Mouse (Mus musculus) liver, adult 2 months (tissue): ENCODE data around the gene Evc2. TPM values are rescaled to one million over a fixed set of nuclear protein-coding genes. Genes with fewer than 3 reads are reported as not detected.

Source experiments
- DNase-seq: peaks from one replicate; pipeline ENCODE4 v3.0.0-alpha.2; 2011; ENCODE audit warnings: low read depth, low spot score; ENCODE audit errors: extremely low read depth
- H3K27ac ChIP-seq: fragments of 200-500 bp; replicated peaks from 2 replicates; pipeline ENCODE4 v1.5.1; 2012; ENCODE audit warnings: low read depth, mild to moderate bottlenecking, control low read depth, inconsistent platforms, low read length; ENCODE audit not compliant: insufficient read depth
- H3K27me3 ChIP-seq: fragments of 200-500 bp; 2 replicates; pipeline ENCODE4 v1.6.1; 2012; ENCODE audit warnings: mild to moderate bottlenecking, moderate library complexity, low read length, inconsistent platforms; ENCODE audit not compliant: control insufficient read depth, insufficient read depth
- H3K36me3 ChIP-seq: fragments of 200-500 bp; 2 replicates; pipeline ENCODE4 v1.6.1; 2012; ENCODE audit warnings: low read length, inconsistent platforms; ENCODE audit not compliant: control insufficient read depth, insufficient read depth
- H3K4me1 ChIP-seq: fragments of 200-500 bp; 2 replicates; pipeline ENCODE4 v1.6.1; 2011; ENCODE audit warnings: low read length; ENCODE audit not compliant: control insufficient read depth, insufficient read depth
- H3K4me3 ChIP-seq: fragments of 200-500 bp; 2 replicates; pipeline ENCODE4 v1.5.1; 2011; ENCODE audit warnings: low read depth, mild to moderate bottlenecking, control low read depth, low read length, moderate library complexity; ENCODE audit not compliant: insufficient read depth
- H3K79me2 ChIP-seq: fragments of 200-500 bp; 2 replicates; pipeline ENCODE4 v1.6.1; 2012; ENCODE audit warnings: inconsistent platforms, mild to moderate bottlenecking, low read length, moderate library complexity; ENCODE audit not compliant: control insufficient read depth, insufficient read depth
- H3K9ac ChIP-seq: fragments of 200-500 bp; 2 replicates; pipeline ENCODE4 v1.6.1; 2012; ENCODE audit warnings: low read depth, mild to moderate bottlenecking, control low read depth, inconsistent platforms, low read length
- CTCF ChIP-seq: fragments of 200-500 bp; IDR thresholded peaks from 2 replicates; pipeline ENCODE4 v1.5.1; 2011; ENCODE audit warnings: low read depth, low read length, control low read depth
- POLR2A ChIP-seq: fragments of 200-500 bp; IDR thresholded peaks from 2 replicates; pipeline ENCODE4 v1.6.1; 2011; ENCODE audit warnings: low read length, control low read depth; ENCODE audit not compliant: insufficient read depth; ENCODE audit errors: extremely low read depth
- WGBS: fragments of 180-500 bp; shearing (Covaris S2); methylation state at CpG from one replicate; pipeline ENCODE4 v1.1.7; 2018; 5-methylcytosine and 5-hydroxymethylcytosine counted together
- polyA plus RNA-seq: library from polyadenylated mRNA; depleted of rRNA; stranded (reverse); fragments of >200 nt; gene quantifications from 2 replicates; pipeline ENCODE4 v1.2.3, GENCODE M21; 2012
- total RNA-seq: library from RNA; depleted of rRNA; stranded (reverse); fragments of >200 nt; gene quantifications from 2 replicates; pipeline ENCODE4 v1.2.3, GENCODE M21; 2014

The Evc2 gene
- total and polyA plus RNA-seq, 2 experiments, result 1.7 to 5.1 TPM

DNA sequence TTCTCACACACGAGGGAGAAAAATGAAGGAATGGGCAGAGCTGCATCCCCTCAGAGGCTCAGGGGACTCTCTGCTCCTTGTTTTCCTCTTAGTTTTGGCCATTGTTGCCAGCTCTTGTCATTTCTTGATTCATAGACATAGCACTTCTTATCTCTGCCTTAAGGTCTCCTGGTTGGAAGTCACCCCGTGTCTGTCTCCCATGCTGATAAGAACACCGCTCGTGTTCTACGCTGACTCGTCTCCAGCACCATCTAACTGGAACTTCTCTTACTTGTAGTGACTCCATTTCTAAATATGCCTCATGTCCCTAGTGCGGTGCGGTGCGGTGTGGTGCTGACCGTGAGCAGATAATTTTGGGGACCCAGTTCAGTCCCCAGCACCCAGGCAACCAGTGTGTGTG is 52.6 kb downstream of the Evc2 start:
- H3K36me3 ChIP-seq, result no peaks in the 10 kb centered on the region
- H3K4me1 ChIP-seq, result no peaks in the 10 kb centered on the region
- no peak overlapping the region for H3K27ac ChIP-seq
- WGBS, result 87% methylated on average over 10 of the region's 10 CpGs
- H3K4me3 ChIP-seq, result no peak overlapping the region
- no peak for TF ChIP-seq POLR2A
- no peak for TF ChIP-seq CTCF
- H3K79me2 ChIP-seq, result no peaks in the 10 kb centered on the region
- no peak overlapping the region for H3K9ac ChIP-seq
- no peaks in the 10 kb centered on the region for H3K27me3 ChIP-seq
- DNase-seq, result no peak

DNA sequence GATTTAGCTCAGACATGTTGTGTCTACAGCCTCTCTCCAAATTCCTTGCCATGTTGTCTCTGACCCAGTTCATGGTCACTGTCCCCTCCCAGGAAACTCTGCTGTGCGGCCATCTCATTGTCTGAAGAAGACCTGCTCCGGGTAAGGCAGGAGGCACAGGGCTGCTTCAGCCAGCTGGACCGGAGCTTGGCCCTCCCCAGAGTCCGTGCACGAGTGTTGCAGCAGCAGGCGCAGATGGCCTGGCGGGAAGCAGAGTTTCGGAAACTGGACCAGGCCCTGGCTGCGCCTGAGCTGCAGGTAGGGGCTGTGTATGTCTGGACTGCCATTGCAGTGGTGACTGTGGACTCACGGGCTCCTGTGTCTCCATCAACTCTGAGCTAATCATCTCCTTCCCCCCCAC is 53.6 kb downstream of the Evc2 start:
- H3K9ac ChIP-seq, result no peak overlapping the region
- no peak for DNase-seq
- no peaks in the 10 kb centered on the region for H3K4me1 ChIP-seq
- TF ChIP-seq CTCF (no peak), POLR2A (no peak)
- WGBS, result 89% methylated on average over 10 of the region's 10 CpGs
- no peaks in the 10 kb centered on the region for H3K79me2 ChIP-seq
- no peak overlapping the region for H3K27ac ChIP-seq
- H3K27me3 ChIP-seq, result no peaks in the 10 kb centered on the region
- no peaks in the 10 kb centered on the region for H3K36me3 ChIP-seq
- no peak overlapping the region for H3K4me3 ChIP-seq

DNA sequence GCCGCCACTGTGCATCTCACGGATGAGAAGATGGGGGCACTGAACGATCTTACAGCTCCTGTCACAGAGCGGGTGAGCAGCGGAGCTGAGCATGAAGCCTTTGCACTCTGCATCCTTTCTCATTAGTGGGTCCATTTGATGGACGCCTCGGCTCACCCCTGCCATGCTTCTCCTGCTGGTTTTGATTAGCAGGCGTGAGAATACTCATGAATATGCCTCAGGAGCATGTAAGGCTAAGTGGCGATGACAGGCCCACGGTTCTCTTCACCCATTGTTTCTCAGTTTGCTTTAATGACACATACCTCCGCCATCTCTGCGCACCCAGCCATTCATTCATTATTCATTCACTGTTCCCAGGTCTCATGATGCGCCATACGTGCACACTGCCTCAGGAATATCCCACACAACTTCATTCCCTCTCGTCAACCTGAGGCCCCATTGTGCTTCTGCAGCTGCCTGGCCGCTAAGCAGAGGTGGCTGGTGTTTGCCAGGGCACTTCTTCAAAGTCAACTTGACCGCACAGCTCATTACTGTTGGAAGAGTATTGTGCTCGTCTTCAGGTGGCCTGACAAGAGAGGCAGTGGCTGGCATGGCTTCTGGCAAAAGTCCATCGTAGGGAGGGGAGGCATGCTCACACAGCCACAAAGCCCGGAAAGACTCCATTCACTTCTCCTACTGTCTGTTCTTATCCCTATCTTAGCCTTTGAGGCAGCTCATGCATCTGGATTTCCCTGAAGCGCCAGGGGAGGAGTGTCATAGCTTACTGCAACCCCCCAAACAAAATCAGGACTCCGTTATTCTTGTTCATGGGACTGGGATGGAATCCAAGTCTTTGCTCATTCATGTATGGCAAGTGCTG is 57.1 kb downstream of the Evc2 start:
- H3K27me3 ChIP-seq, result no peaks in the 10 kb centered on the region
- 91% methylated on average over 22 of the region's 22 CpGs for whole genome bisulfite sequencing
- no peak overlapping the region for H3K9ac ChIP-seq
- H3K4me3 ChIP-seq, result no peak overlapping the region
- H3K36me3 ChIP-seq, result no peaks in the 10 kb centered on the region
- no peaks in the 10 kb centered on the region for H3K79me2 ChIP-seq
- TF ChIP-seq POLR2A (no peak), CTCF (no peak)
- no peak for DNase-seq
- H3K4me1 ChIP-seq, result no peaks in the 10 kb centered on the region
- H3K27ac ChIP-seq, result no peak overlapping the region

DNA sequence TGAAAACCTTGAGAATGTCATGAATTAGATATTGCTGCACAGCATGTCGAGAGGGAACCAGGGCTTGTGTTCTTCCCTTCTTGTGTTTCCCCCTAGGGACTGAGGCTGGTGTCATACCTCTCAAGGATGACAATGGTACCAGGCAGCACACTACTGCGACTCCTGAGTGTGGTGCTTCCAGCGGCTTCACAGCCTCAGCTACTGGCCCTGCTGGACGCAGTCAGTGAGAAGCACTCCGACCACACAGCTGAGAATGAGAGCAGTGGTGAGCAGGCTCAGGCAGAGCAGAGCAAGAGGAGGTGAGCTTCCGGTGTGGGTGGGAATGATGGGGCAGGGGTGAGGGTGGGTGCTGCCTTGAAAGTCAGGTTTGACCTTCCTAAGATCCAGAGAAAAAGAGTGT is 80.7 kb downstream of the Evc2 start:
- Histone ChIP-seq H3K4me1 (no peaks in the 10 kb centered on the region), H3K27ac (no peak overlapping the region), H3K27me3 (no peaks in the 10 kb centered on the region), H3K4me3 (no peak overlapping the region), H3K36me3 (no peaks in the 10 kb centered on the region), H3K79me2 (no peaks in the 10 kb centered on the region), H3K9ac (no peak overlapping the region)
- no peak for DNase-seq
- 84% methylated on average over 6 of the region's 6 CpGs for WGBS
- TF ChIP-seq POLR2A (no peak), CTCF (no peak)

DNA sequence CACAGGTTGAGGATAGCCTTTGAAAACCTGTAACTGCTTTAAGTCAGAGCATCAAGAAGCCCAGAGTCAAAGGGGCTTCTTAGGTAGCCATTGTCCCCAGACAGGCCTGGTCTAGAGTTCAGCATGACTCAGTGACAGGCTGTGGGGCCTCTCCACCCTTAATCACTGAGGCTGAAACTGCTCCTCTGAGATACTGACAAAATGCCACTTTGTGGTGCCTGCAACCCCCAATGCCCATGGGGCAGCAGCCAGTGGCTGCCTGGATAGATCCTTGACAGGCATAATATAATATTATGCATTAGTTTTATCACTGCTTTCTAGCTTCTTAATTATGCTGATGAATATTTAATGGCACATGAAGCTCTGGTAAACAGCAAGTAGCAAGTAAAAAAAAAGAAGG is 88.9 kb downstream of the Evc2 start:
- H3K4me3 ChIP-seq, result no peak overlapping the region
- no peak for TF ChIP-seq CTCF
- no peak for TF ChIP-seq POLR2A

DNA sequence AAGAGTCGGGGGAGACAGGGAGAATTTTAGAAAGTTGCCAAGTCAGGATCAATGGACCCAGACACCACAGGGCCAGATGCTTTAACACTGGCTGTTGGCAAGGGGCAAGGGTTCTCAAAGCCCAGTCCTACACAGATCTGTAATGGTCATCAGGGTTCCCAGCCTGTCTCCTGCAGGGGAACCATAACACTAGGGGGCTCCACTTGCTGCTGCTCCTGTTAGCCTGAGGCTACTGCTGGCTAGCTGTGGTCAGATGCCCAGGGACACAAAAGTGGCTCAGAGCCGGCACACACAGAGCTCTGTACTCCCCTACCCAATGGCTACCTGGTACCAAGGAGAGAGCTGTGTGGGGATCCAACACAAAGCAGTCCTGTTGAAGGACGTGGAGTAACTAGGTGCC is 97.1 kb downstream of the Evc2 start:
- 62% methylated on average over 3 of the region's 3 CpGs for WGBS
- Histone ChIP-seq H3K27me3 (no peaks in the 10 kb centered on the region), H3K27ac (no peak overlapping the region), H3K36me3 (no peaks in the 10 kb centered on the region), H3K79me2 (no peaks in the 10 kb centered on the region), H3K4me3 (no peak overlapping the region), H3K4me1 (no peaks in the 10 kb centered on the region), H3K9ac (no peak overlapping the region)
- TF ChIP-seq CTCF, result peak; percentile 29
- TF ChIP-seq POLR2A, result no peak
- DNase-seq, result no peak

More for the DNA sequence above, 88.9 kb downstream of the Evc2 start:
- H3K9ac ChIP-seq, result no peak overlapping the region
- H3K4me1 ChIP-seq, result no peaks in the 10 kb centered on the region
- H3K27ac ChIP-seq, result no peak overlapping the region
- no peaks in the 10 kb centered on the region for H3K79me2 ChIP-seq
- no peaks in the 10 kb centered on the region for H3K27me3 ChIP-seq
- no peak for DNase-seq
- H3K36me3 ChIP-seq, result no peaks in the 10 kb centered on the region
